Mouse (Mus musculus): ENCODE measurements at regions not wholly inside any gene's neighbourhood (a gene's known extent, or its start where the extent isn't known, plus 50 kb on each side); places are given as distances from the start of the nearest gene placed in this dataset.

DNA sequence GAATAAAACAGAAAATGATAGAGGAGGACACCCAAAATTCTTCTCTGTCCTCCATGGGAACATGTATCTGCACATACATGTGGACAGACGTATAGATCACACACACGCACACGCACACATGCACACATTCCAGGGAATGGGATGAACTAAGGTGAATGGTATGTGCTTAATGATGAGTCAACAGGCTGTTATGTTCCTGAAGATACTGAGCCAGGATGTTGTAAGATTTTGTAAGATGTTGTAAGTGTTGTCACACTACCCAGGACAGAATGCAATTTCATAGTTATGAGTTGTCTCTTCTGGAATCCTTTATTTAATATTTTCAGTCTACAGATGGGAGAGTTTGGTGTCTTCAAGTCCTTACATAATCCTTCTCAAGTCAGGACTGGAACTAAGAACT is 447.5 kb downstream of the Gsdmc2 start:
- TF ChIP-seq CTCF (IDR thresholded peaks at IDR 0.05; ENCODE audit: extremely low read depth, insufficient read length, insufficient replicate concordance, low read depth, low read length) (no peak), POLR2A (IDR thresholded peaks at IDR 0.05; ENCODE audit: low read depth, low read length) (no peak)

Measured in small intestine, adult 2 months (tissue).